8 mouse cellular contexts compared by ENCODE assay signal in genomic region chr15:98579795-98580464, GRCm38 (mm10). TPM values are rescaled to one million over a fixed set of nuclear protein-coding genes. Genes with fewer than 3 reads are reported as not detected.
DNase-seq lines count a peak whose midpoint lies in the region; ATAC-seq lines count a peak whose summit lies in the region.

No protein-coding gene starts in this region.

- H3K4me1 ChIP-seq in limb, embryonic 12.5 days (replicated peaks): no peaks in the 10 kb centered on the region
- no peaks in the 10 kb centered on the region for H3K4me1 ChIP-seq in midbrain, embryonic 15.5 days

- no peak overlapping the region for H3K4me3 ChIP-seq in limb, embryonic 12.5 days (replicated peaks)
- no peak overlapping the region for H3K4me3 ChIP-seq in midbrain, embryonic 15.5 days

- H3K4me2 ChIP-seq in limb, embryonic 12.5 days: no peak overlapping the region
- no peak overlapping the region for H3K4me2 ChIP-seq in midbrain, embryonic 15.5 days

- no peaks in the 10 kb centered on the region for H3K9me3 ChIP-seq in limb, embryonic 12.5 days
- H3K9me3 ChIP-seq in midbrain, embryonic 15.5 days: no peaks in the 10 kb centered on the region

- peak; percentile 94 for DNase-seq in 3T3-L1 (ENCODE audit: low read depth, low spot score)
- DNase-seq in adrenal gland, adult 18-20 months (ENCODE audit: low spot score in 2 of 2): peak; percentile 56 to 66
- DNase-seq in embryo, embryonic 11 days: peak; percentile 88
- peak; percentile 59 to 67 for DNase-seq in gastrocnemius, postnatal 36 days
- peak; percentile 79 to 90 for DNase-seq in kidney, adult 8-10 months
- DNase-seq in splenic B cell, adult 2 months (ENCODE audit: low read depth, low spot score): peak; percentile 83

- 46% methylated on average over 5 of the region's 5 CpGs for WGBS in limb, embryonic 12.5 days
- WGBS in midbrain, embryonic 15.5 days: 49% methylated on average over 5 of the region's 5 CpGs

- H3K9ac ChIP-seq in limb, embryonic 12.5 days (replicated peaks): no peak overlapping the region
- H3K9ac ChIP-seq in midbrain, embryonic 15.5 days: no peak overlapping the region

- no peaks in the 10 kb centered on the region for H3K27me3 ChIP-seq in limb, embryonic 12.5 days
- 0 out of 2 replicates have a peak, but pooled peaks cover 3% of the 10 kb centered on the region for H3K27me3 ChIP-seq in midbrain, embryonic 15.5 days (replicated peaks)
- H3K27me3 ChIP-seq in splenic B cell, adult 2 months (ENCODE audit: control insufficient read depth, insufficient read depth, low read length, poor library complexity, severe bottlenecking): no peaks in the 10 kb centered on the region

- no peaks in the 10 kb centered on the region for H3K36me3 ChIP-seq in limb, embryonic 12.5 days
- H3K36me3 ChIP-seq in midbrain, embryonic 15.5 days (replicated peaks): no peaks in the 10 kb centered on the region
- no peaks in the 10 kb centered on the region for H3K36me3 ChIP-seq in splenic B cell, adult 2 months (ENCODE audit: control insufficient read depth, insufficient read depth, low read length, poor library complexity, severe bottlenecking)

- peak; percentile 91 for ATAC-seq in limb, embryonic 12.5 days (ENCODE audit: insufficient number of reproducible peaks, insufficient read depth, low FRiP score, low TSS enrichment, low read depth)
- ATAC-seq in midbrain, embryonic 15.5 days (replicated peaks): peak; percentile 69

- intact Hi-C loops in gastrocnemius, postnatal 36 days (cut with DNase I): loop anchor here (1.0 kb wide), 1 partner anchor 37 kb away; no protein-coding TSS in a partner anchor

- no peak overlapping the region for H3K27ac ChIP-seq in limb, embryonic 12.5 days
- no peak overlapping the region for H3K27ac ChIP-seq in midbrain, embryonic 15.5 days

RNA-seq across cellular contexts. Expression of gene 4930415O20Rik, which starts 9.1 kb away (rescaled TPM):
- total RNA-seq in adrenal gland, adult 18-20 months (2021): 1 to 10 TPM in 1 of 2 experiments, not detected in 1; 1.2 TPM
- under 1 TPM in 1 of 2 experiments, not detected in 1; 0.87 TPM for total RNA-seq in gastrocnemius, postnatal 36 days (2021)
- polyA plus RNA-seq in limb, embryonic 12.5 days (2016; fragmentation: Nextera tagmentation; extraction: Ambion mirVana): 0.69 TPM in 1 of 2 replicates, not detected in the other
- 0.44 and 0.46 TPM in 2 replicates for polyA plus RNA-seq in midbrain, embryonic 15.5 days (2015; fragmentation: Nextera tagmentation; extraction: Ambion mirVana)

RNA-seq across cellular contexts. Expression of gene Ccnt1, which starts 9.2 kb away (rescaled TPM):
- total RNA-seq in adrenal gland, adult 18-20 months (2021): 10 to 100 TPM; 52.5 to 65.9 TPM
- 10 to 100 TPM; 12.4 to 17.9 TPM for total RNA-seq in gastrocnemius, postnatal 36 days (2021)
- 54.0 and 59.4 TPM in 2 replicates for polyA plus RNA-seq in limb, embryonic 12.5 days (2016; fragmentation: Nextera tagmentation; extraction: Ambion mirVana)
- 71.7 and 72.6 TPM in 2 replicates for polyA plus RNA-seq in midbrain, embryonic 15.5 days (2015; fragmentation: Nextera tagmentation; extraction: Ambion mirVana)

RNA-seq across cellular contexts. Expression of gene Adcy6, which starts 29.9 kb away (rescaled TPM):
- total RNA-seq in adrenal gland, adult 18-20 months (2021): 10 to 100 TPM; 48.7 to 83.1 TPM
- total RNA-seq in gastrocnemius, postnatal 36 days (2021): 10 to 100 TPM; 24.2 to 26.7 TPM
- 22.1 and 25.7 TPM in 2 replicates for polyA plus RNA-seq in limb, embryonic 12.5 days (2016; fragmentation: Nextera tagmentation; extraction: Ambion mirVana)
- 14.0 and 15.2 TPM in 2 replicates for polyA plus RNA-seq in midbrain, embryonic 15.5 days (2015; fragmentation: Nextera tagmentation; extraction: Ambion mirVana)

RNA-seq across cellular contexts. Expression of gene Kansl2, which starts 45.9 kb away (rescaled TPM):
- 10 to 100 TPM; 79.2 to 90.9 TPM for total RNA-seq in adrenal gland, adult 18-20 months (2021)
- 10 to 100 TPM; 62.2 to 64.5 TPM for total RNA-seq in gastrocnemius, postnatal 36 days (2021)
- 190 and 192 TPM in 2 replicates for polyA plus RNA-seq in limb, embryonic 12.5 days (2016; fragmentation: Nextera tagmentation; extraction: Ambion mirVana)
- polyA plus RNA-seq in midbrain, embryonic 15.5 days (2015; fragmentation: Nextera tagmentation; extraction: Ambion mirVana): 124 and 128 TPM in 2 replicates

RNA-seq across cellular contexts. Expression of gene Cacnb3, which starts 50.7 kb away (rescaled TPM):
- total RNA-seq in adrenal gland, adult 18-20 months (2021): 10 to 100 TPM; 11.9 to 14.3 TPM
- total RNA-seq in gastrocnemius, postnatal 36 days (2021): 1 to 10 TPM; 2.5 to 4.2 TPM
- polyA plus RNA-seq in limb, embryonic 12.5 days (2016; fragmentation: Nextera tagmentation; extraction: Ambion mirVana): 43.1 and 44.3 TPM in 2 replicates
- 199 and 201 TPM in 2 replicates for polyA plus RNA-seq in midbrain, embryonic 15.5 days (2015; fragmentation: Nextera tagmentation; extraction: Ambion mirVana)
